Mouse (Mus musculus): ENCODE results near the gene Gm3138. TPM values are rescaled to one million over a fixed set of nuclear protein-coding genes. Genes with fewer than 3 reads are reported as not detected.
"Not testable (repeated sequence)": the region's sequence is repeated elsewhere in the genome, so short reads cannot be mapped to it uniquely, and the experiment has no call there.

Gene Gm3138
- not detected in 2 replicates for polyA plus RNA-seq (2015; fragmentation: Nextera tagmentation; extraction: Ambion mirVana)

DNA sequence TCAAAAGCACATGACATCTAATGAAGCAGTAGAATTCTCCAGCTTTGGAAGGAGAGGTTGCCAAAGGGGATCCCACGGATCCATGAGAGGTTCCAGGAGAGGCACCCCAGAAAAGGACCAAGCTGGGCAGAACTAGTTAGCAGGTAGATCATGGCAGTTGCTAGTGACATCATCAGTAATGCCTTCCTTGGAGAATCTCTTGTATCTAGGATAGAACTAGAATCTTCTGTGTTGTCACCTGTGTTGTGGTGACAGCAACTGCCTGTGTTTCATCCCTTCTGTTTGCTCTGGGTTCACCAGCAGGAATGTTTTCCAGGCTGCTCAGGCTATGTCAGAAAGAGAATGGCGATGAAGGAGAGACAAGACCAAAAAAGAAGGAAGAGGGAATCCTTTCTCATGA is at the start of gene Gm3138:
Gene Gm3138, plus strand, starts transcription at position 301 of the 400 bp plus-strand sequence.
- ATAC-seq (ENCODE audit: borderline replicate concordance, extremely low read depth, low FRiP score, low TSS enrichment); H3K27me3 ChIP-seq; H3K9me3 ChIP-seq; H3K4me1 ChIP-seq; H3K36me3 ChIP-seq; H3K9ac ChIP-seq; H3K4me3 ChIP-seq; H3K27ac ChIP-seq; H3K4me2 ChIP-seq: not testable (repeated sequence)
- WGBS: no CpG with 5 or more reads among the region's 2 CpGs

DNA sequence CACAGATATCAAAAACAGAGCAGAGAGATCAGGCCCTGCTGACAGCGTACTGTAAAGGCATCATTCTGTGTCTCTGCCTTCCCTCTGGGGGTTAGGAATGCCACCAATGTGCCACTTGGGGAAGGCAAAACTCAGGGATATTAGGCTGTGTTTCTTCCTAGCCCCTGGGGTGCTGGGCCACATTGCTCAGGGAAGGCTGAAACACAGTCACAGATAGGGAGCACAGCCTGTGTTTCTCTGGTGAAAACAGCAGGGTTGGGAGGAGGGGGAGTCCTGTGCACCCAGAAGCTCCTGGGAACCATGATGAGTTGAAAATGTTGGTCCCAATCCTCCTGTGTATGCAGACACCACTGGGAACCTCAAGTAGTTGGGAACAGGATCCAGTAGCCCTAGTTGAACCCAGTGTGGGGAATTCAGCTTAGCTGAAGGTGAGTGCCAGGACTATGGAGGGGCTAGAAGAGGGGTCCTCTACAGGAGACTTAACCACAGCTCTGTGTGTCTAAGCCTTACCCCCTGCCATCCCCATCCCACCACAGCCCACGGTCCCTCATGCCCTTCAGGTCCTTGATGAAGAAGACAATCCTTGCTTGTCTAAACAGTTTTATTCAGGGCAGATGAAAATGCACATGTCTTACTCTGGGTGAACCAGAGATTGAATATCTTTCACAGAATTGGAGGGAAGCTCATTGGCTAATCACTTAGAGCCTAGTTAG is 20.0 kb downstream of the Gm3138 start:
- not testable (repeated sequence) for H3K4me3 ChIP-seq; ATAC-seq (ENCODE audit: borderline replicate concordance, extremely low read depth, low FRiP score, low TSS enrichment); H3K9ac ChIP-seq; H3K27me3 ChIP-seq; H3K4me2 ChIP-seq; H3K4me1 ChIP-seq; H3K27ac ChIP-seq; H3K9me3 ChIP-seq; H3K36me3 ChIP-seq
- WGBS: 92% methylated on average over 2 of the region's 2 CpGs

DNA sequence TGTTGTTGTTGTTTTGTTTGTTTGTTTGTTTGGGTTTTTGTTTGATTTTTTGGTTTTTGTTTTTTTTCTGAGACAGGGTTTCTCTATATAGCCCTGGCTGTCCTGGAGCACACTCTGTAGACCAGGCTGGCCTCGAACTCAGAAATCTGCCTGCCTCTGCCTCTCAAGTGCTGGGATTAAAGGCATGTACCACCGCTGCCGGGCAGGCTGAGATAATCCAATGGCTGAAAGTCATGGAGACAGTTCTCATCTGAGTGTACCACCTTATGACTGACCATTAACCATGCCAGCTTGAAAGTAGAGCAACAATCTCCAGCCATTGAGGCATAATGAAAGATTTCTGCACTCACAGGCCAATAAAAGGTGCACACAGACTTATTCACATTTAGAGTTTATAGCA is 30.4 kb downstream of the Gm3138 start:
- not testable (repeated sequence) for H3K4me1 ChIP-seq; H3K36me3 ChIP-seq; H3K4me3 ChIP-seq; H3K27me3 ChIP-seq; H3K9me3 ChIP-seq; H3K4me2 ChIP-seq; H3K9ac ChIP-seq; ATAC-seq (ENCODE audit: borderline replicate concordance, extremely low read depth, low FRiP score, low TSS enrichment); H3K27ac ChIP-seq
- 91% methylated on average over 2 of the region's 3 CpGs for WGBS

Other genes with a start within 250 kb of the Gm3138 start
- 0.14 and 0.15 TPM in 2 replicates for gene Gm5796, start 225.7 kb upstream of the Gm3138 start, polyA plus RNA-seq (2015; fragmentation: Nextera tagmentation; extraction: Ambion mirVana)
- gene Gm3115, start 165.5 kb upstream of the Gm3138 start, polyA plus RNA-seq (2015; fragmentation: Nextera tagmentation; extraction: Ambion mirVana): not detected in 2 replicates
- gene Gm8108, start 139.1 kb upstream of the Gm3138 start, polyA plus RNA-seq (2015; fragmentation: Nextera tagmentation; extraction: Ambion mirVana): 0.76 TPM in 1 of 2 replicates, not detected in the other
- gene Gm3127, start 84.6 kb upstream of the Gm3138 start, polyA plus RNA-seq (2015; fragmentation: Nextera tagmentation; extraction: Ambion mirVana): not detected in 2 replicates
- 0.32 and 0.55 TPM in 2 replicates for gene Gm2974, start 67.1 kb upstream of the Gm3138 start, polyA plus RNA-seq (2015; fragmentation: Nextera tagmentation; extraction: Ambion mirVana)
- not detected in 2 replicates for gene Gm3149, start 67.7 kb downstream of the Gm3138 start, polyA plus RNA-seq (2015; fragmentation: Nextera tagmentation; extraction: Ambion mirVana)
- 0.31 and 0.37 TPM in 2 replicates for gene 2610042L04Rik, start 85.1 kb downstream of the Gm3138 start, polyA plus RNA-seq (2015; fragmentation: Nextera tagmentation; extraction: Ambion mirVana)
- gene Gm3159, start 147.9 kb downstream of the Gm3138 start, polyA plus RNA-seq (2015; fragmentation: Nextera tagmentation; extraction: Ambion mirVana): not detected in 2 replicates
- 0.53 and 0.61 TPM in 2 replicates for gene Gm3164, start 165.8 kb downstream of the Gm3138 start, polyA plus RNA-seq (2015; fragmentation: Nextera tagmentation; extraction: Ambion mirVana)
- gene Gm3173, start 181.4 kb downstream of the Gm3138 start, polyA plus RNA-seq (2015; fragmentation: Nextera tagmentation; extraction: Ambion mirVana): 0.37 TPM in 1 of 2 replicates, not detected in the other
- not detected in 2 replicates for gene Gm3182, start 232.1 kb downstream of the Gm3138 start, polyA plus RNA-seq (2015; fragmentation: Nextera tagmentation; extraction: Ambion mirVana)

All from lung, embryonic 15.5 days (tissue).